Mouse (Mus musculus) heart, adult 2 months (tissue): ENCODE results near the gene Fdxacb1.

Experiments used
- CTCF ChIP-seq: fragments of 200-600 bp; IDR thresholded peaks from 2 replicates; pipeline ENCODE4 v1.8.1; 2022; ENCODE audit warnings: antibody characterized with exemption, mild to moderate bottlenecking, moderate library complexity
- POLR2A ChIP-seq: fragments of 200-500 bp; IDR thresholded peaks from 2 replicates; pipeline ENCODE4 v1.6.1; 2011; ENCODE audit warnings: mild to moderate bottlenecking, low read depth, low read length, control low read depth; ENCODE audit not compliant: insufficient read depth

- TF ChIP-seq POLR2A (peak; percentile 70; the same call in 1 of the 2 replicates), CTCF (no peak)
Measured at GRCm38 (mm10) chr9:50752054-50752602, 15.9 kb upstream of the Fdxacb1 start, which contains the start of gene Hspb2.
